Mouse (Mus musculus) frontal cortex, postnatal 10 days (tissue): ENCODE data around the gene Slc38a8.

Experiments used
- DNase-seq, 2 experiments: peaks; one replicate each; pipeline ENCODE4 v3.0.0; 2022; ENCODE audit warnings: low spot score in 2 of 2, mixed read lengths in 1 of 2

Slc38a8 gene

DNA sequence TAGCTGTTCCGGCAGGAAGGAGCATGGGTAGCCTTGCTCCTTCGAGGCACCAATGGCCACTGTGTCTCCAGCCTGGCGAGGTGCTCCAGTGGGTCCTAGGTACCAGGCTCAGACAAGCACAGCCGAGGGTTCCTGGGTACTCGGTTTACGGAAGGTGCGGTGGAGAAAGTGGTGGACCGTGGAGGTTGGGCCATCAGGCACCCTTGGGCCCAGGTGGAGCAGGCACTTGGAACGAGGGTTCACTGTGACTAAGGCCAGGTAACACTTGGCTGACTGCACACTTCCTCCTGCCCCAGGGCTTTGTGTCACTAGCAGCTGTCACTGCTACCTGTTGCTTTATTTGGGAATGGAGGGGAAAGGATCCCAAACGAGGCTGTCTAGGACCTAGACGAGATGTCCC, 64.0 kb downstream of the Slc38a8 start:
- DNase-seq = no peak

DNA sequence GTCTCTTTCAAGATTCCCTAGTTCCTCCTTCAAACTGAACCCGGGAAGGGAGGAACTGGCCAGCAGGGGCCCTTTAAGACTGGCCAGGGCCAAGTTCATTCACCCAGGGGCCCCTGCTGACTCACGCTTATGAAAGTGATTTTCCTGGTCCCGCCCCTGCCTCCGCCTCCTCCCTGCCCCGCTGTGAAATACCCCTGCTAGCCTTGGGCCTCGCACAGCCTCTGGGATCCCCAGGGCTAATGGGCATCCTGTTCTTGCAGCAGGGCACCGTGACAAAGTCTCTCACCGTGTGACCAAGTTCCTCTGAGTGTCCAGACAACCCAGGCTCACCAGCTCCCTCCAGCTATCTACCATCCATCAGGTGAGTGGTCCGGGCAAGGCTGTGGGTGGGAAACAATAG, 64.6 kb downstream of the Slc38a8 start:
- DNase-seq = no peak

DNA sequence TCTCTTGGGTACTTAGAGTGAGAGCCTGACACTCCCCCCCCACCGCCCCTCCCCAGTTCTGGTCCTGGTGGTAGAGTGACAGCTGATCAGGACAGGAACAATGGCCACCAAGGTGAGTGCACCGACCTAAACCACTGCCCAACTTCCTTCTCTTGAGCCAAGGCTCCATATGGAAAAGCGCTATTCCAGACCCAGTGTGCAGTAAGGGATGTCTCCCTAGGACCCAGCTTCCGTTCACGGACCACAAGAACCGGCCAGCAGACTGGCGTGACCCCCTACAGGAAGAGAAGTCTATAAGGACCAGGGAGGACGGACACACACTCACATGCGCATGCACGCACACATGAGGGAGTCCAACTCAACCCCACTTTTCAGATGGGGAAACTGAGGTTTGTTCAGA, 65.2 kb downstream of the Slc38a8 start:
- no peak for DNase-seq

DNA sequence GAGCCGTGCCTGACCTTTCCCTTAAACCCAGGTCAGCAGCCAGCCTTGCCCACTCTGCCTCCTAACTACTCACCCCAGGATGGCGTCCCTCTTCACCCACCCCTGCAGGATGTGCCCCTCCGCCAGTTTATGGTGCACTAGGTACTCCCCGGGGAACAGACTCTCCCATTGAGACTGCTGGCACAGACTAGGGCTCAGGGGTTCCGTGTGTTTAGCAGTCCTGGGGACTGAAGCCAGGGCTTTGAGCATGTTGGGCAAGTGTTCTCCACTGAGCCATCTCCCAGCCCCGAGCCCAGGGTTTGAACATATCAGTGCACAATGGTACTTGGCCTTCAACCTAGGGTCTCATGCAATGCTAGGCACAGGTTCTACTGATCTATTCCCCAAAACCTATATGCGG, 66.0 kb downstream of the Slc38a8 start:
- DNase-seq = no peak

- DNase-seq = no peak
Observed at GRCm38 (mm10) chr8:119434569-119434968, 66.9 kb downstream of the Slc38a8 start.

DNA sequence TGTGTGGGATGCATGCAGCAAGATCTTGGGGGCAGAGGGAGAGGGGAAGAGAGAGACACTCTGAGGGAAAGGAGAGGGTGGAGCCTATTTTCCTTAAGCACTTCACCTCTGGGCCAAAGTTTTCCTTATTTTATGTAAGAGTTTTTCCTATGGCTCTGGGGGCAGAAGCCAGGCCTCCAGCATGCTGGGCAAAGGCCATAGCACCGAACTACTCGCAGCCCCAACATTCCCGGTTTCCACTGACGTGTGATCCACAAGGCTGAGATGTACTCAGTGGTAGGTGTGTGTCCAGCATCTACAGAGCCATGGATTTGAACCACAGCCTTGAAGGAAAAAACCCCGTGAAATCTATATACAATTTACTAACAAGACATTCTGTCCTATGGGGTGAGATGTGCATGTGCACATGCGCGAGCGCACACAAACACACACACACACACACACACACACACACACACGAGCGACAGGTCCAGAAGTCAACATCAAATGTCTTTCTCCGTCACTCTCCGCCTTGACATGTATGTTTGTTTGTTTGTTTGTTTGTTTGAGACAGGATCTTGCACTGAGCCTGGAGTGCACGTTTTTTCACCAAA, 67.8 kb downstream of the Slc38a8 start, which contains the start of gene Osgin1:
Gene Osgin1 (plus strand): TSS at position 543 of the 593 bp plus-strand sequence.
- DNase-seq = no peak

- no peak for DNase-seq
Observed at GRCm38 (mm10) chr8:119432372-119432771, 69.1 kb downstream of the Slc38a8 start.

DNA sequence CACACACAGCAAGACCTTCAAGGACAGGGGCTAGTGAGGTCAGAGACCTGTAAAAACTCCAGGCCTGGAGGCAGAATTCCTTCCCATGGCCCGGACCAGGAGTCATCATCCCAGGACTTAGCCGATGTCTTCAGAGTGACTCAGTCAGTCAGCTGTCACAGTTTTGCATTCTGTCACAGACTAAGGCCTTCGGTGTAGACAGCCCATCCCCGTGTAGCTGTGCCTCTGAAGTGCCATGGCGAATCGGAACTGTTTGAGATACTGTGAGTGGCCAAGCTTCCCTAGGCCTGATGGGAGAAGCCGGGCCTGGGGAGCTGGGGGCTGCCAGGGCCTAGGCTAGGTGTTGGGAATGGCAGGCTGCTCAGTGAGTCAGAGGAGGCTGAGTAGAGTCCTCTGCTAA, 70.8 kb downstream of the Slc38a8 start:
- DNase-seq = no peak

- no peak for DNase-seq
Observed at GRCm38 (mm10) chr8:119430250-119430649, 71.2 kb downstream of the Slc38a8 start.
